8 mouse cellular contexts compared by ENCODE assay signal in the genomic region with DNA sequence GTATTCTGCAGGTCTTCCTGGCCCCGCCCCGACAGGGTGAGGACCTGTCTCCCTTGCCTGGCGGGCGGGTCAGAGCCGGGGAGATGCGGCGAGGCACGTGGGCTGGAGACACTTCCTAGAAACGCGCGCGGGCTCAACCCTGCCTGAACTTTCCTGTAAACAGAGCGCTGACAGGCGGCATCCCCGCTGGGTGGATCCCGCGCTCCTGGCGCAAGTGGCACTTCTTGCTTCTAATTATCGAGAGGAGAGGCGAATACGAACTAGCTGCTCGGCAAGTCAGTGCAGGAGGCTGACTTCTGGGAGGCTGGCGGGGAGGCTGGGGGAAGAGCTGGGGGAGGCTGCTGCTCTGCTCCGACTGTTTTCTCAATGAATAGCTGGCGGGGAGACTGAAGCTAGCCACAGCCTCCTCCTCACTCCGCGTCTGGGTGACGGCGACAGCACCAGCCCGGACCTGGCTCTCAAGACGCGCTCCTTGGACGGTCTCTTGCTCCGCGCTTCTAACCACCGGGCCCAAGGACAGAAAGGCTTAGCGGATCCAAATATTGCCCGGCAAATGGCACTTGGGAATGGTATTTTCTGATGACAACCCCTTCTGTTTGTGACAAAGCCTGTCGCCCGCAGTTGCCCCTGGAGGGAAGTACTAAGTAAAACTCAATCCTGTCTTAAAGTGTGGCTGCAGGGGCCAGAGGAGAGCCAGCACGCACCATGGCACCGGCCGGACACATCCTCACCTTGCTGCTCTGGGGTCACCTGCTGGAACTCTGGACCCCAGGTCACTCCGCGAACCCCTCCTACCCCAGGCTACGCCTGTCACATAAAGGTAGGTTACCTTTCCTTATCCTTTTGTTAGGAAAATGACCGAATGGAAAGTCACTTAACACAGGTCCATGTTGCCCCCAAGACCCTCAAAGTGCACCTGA. TPM values are rescaled to one million over a fixed set of nuclear protein-coding genes. Genes with fewer than 3 reads are reported as not detected.
DNase-seq lines count a peak whose midpoint lies in the region; ATAC-seq and TF ChIP-seq lines count a peak whose summit lies in the region.

A gene (plus strand): TSS at position 72 of the 920 bp plus-strand sequence.

- TF ChIP-seq POLR2A in cerebellum, adult 2 months (IDR thresholded peaks at IDR 0.05; ENCODE audit: borderline replicate concordance, insufficient read depth, low read length), result no peak

- H3K4me2 ChIP-seq in forebrain, postnatal 0 days (ENCODE audit: low read depth), result peak within 1 kb of the TSS; percentile 82
- peak within 1 kb of the TSS; percentile 76 for H3K4me2 ChIP-seq in intestine, postnatal 0 days (replicated peaks; ENCODE audit: low read depth)

- intact Hi-C loops in left cerebral cortex, postnatal 25 days (cut with DNase I), result no loop called here

- WGBS in cerebellum, adult 2 months, result 2% methylated on average over 47 of the region's 47 CpGs
- WGBS in forebrain, postnatal 0 days, result 2% methylated on average over 47 of the region's 47 CpGs
- 2% methylated on average over 47 of the region's 47 CpGs for WGBS in intestine, postnatal 0 days

- no peak for TF ChIP-seq CTCF in Patski (IDR thresholded peaks at IDR 0.05)
- no peak for TF ChIP-seq CTCF in cerebellum, adult 2 months (IDR thresholded peaks at IDR 0.05; ENCODE audit: borderline replicate concordance, insufficient read depth, low read depth, low read length)
- TF ChIP-seq CTCF in forebrain, postnatal 0 days (IDR thresholded peaks at IDR 0.05; ENCODE audit: low read depth), result no peak
- TF ChIP-seq CTCF in intestine, postnatal 0 days (IDR thresholded peaks at IDR 0.05; ENCODE audit: low read depth), result no peak

- peak; percentile 82 for ATAC-seq in Patski
- ATAC-seq in forebrain, postnatal 0 days, result peak; percentile 83
- peak; percentile 41; the same call in 1 of the 2 replicates for ATAC-seq in intestine, postnatal 0 days
- 0 out of 2 replicates have a peak, but pooled peaks have one; percentile 26 for ATAC-seq in megakaryocyte progenitor cell, adult 5-6 weeks (replicated peaks; ENCODE audit: poor library complexity)

- CTCF ChIA-PET in Patski (lab: Charles Lee), result interaction anchor here (0.9 to 1.4 kb wide), 3 partner anchors 10 to 78 kb away, joined by 3 to 5 read pairs (median 3); no protein-coding TSS in a partner anchor

- in situ Hi-C loops in Patski (cut with MboI; ENCODE audit: low pct_unique_long_range_greater_than_20kb), result no loop called here

- peak within 1 kb of the TSS; percentile 36 for H3K4me3 ChIP-seq in cerebellum, adult 2 months (replicated peaks; ENCODE audit: insufficient read depth, low read depth, low read length)
- H3K4me3 ChIP-seq in forebrain, postnatal 0 days (ENCODE audit: low read depth, low read length), result peak within 1 kb of the TSS; percentile 40
- H3K4me3 ChIP-seq in intestine, postnatal 0 days (ENCODE audit: low read depth, low read length), result peak within 1 kb of the TSS; percentile 38

- H3K9me3 ChIP-seq in forebrain, postnatal 0 days (ENCODE audit: low read length), result no peaks in the 10 kb centered on the region
- no peaks in the 10 kb centered on the region for H3K9me3 ChIP-seq in intestine, postnatal 0 days (ENCODE audit: control insufficient read depth)

- H3K27ac ChIP-seq in cerebellum, adult 2 months (ENCODE audit: insufficient read depth, low read length), result no peak within 1 kb of the TSS
- H3K27ac ChIP-seq in forebrain, postnatal 0 days (ENCODE audit: low read depth, low read length), result no peak within 1 kb of the TSS
- no peak within 1 kb of the TSS for H3K27ac ChIP-seq in intestine, postnatal 0 days (ENCODE audit: low read depth, low read length)

- peak within 1 kb of the TSS; percentile 54 for H3K9ac ChIP-seq in forebrain, postnatal 0 days
- H3K9ac ChIP-seq in intestine, postnatal 0 days (ENCODE audit: low read depth, low read length), result peak within 1 kb of the TSS; percentile 31; the same call in 1 of the 2 replicates

- no peaks in the 10 kb centered on the region for H3K36me3 ChIP-seq in forebrain, postnatal 0 days (ENCODE audit: insufficient read depth)
- H3K36me3 ChIP-seq in intestine, postnatal 0 days (ENCODE audit: control insufficient read depth, insufficient read depth), result no peaks in the 10 kb centered on the region

- H3K27me3 ChIP-seq in Patski, result no peaks in the 10 kb centered on the region
- no peaks in the 10 kb centered on the region for H3K27me3 ChIP-seq in cerebellum, adult 2 months (ENCODE audit: control insufficient read depth, insufficient read depth, low read length)
- no peaks in the 10 kb centered on the region for H3K27me3 ChIP-seq in forebrain, postnatal 0 days (ENCODE audit: insufficient read depth, low read length)
- H3K27me3 ChIP-seq in intestine, postnatal 0 days (replicated peaks; ENCODE audit: control insufficient read depth, insufficient read depth, low read length), result 0 out of 2 replicates have a peak, but pooled peaks cover 8% of the 10 kb centered on the region

- POLR2A ChIA-PET in Patski (lab: Charles Lee), result no interaction called here

- no peak for DNase-seq in Patski (ENCODE audit: low read depth, low spot score)
- peak; percentile 50 to 51 for DNase-seq in cerebellum, adult 2 months
- DNase-seq in forebrain, postnatal 0 days, result peak; percentile 42
- DNase-seq in left cerebral cortex, postnatal 25 days (ENCODE audit: low spot score in 2 of 2), result peak; percentile 39 to 49
- DNase-seq in right cerebral cortex, postnatal 36 days (ENCODE audit: low spot score in 2 of 2), result peak; percentile 13 to 15
- DNase-seq in thymus, postnatal 14 days, result no peak

- H3K4me1 ChIP-seq in cerebellum, adult 2 months (ENCODE audit: control insufficient read depth, insufficient read depth, low read length), result no peaks in the 10 kb centered on the region
- no peaks in the 10 kb centered on the region for H3K4me1 ChIP-seq in forebrain, postnatal 0 days (ENCODE audit: insufficient read depth)
- no peaks in the 10 kb centered on the region for H3K4me1 ChIP-seq in intestine, postnatal 0 days (replicated peaks; ENCODE audit: control insufficient read depth, insufficient read depth, low read length)

RNA-seq across cellular contexts. Expression of the gene that starts here (rescaled TPM):
- polyA plus RNA-seq in Patski (2021), result 3.8 TPM
- 4.5 and 5.1 TPM in 2 replicates for polyA plus RNA-seq in cerebellum, adult 2 months (2012; rRNA removed)
- 3.9 and 4.6 TPM in 2 replicates for total RNA-seq in forebrain, postnatal 0 days (2014; rRNA removed)
- 2.3 and 3.9 TPM in 2 replicates for polyA plus RNA-seq in forebrain, postnatal 0 days (2015; fragmentation: Nextera tagmentation; extraction: Ambion mirVana)
- polyA plus RNA-seq in intestine, postnatal 0 days (2015; fragmentation: Nextera tagmentation; extraction: Ambion mirVana), result 1.0 TPM in 2 replicates
- 10 to 100 TPM; 14.0 to 14.4 TPM for total RNA-seq in left cerebral cortex, postnatal 25 days (2021)
- total RNA-seq in megakaryocyte progenitor cell, adult 5-6 weeks (2015), result not detected in 2 replicates
- total RNA-seq in megakaryocyte progenitor cell, adult 5-6 weeks (2017), result not detected in 2 replicates

Comparison
In these comparisons a context has a peak if more than half of its experiments do, and no peak if none do; other contexts are left out.
1. Peak in ATAC-seq in megakaryocyte progenitor cell, adult 5-6 weeks; RNA of the gene not detected or under 1 TPM.
2. ATAC-seq: peak in every context shown above with its lines; median percentile 83 in forebrain, postnatal 0 days; 82 in Patski; 41 in intestine, postnatal 0 days; 26 in megakaryocyte progenitor cell, adult 5-6 weeks.
3. DNase-seq: peak in cerebellum, adult 2 months (2 of 2), forebrain, postnatal 0 days (single experiment), left cerebral cortex, postnatal 25 days (2 of 2) and right cerebral cortex, postnatal 36 days (2 of 2); none in Patski (single experiment) and thymus, postnatal 14 days (single experiment).
4. Peak in every context shown above with its lines, with median percentiles within 50 percentile points of each other: H3K4me3 ChIP-seq.